Mouse (Mus musculus) right cerebral cortex, postnatal 4 days (tissue): ENCODE measurements around the gene Plekhb1.
A peak's percentile ranks its signal among the peaks of the same experiment; 100 is the strongest.

ENCODE experiments used
- DNase-seq: peaks from one replicate; pipeline ENCODE4 v3.0.0-alpha.2; 2022

The Plekhb1 gene

DNA sequence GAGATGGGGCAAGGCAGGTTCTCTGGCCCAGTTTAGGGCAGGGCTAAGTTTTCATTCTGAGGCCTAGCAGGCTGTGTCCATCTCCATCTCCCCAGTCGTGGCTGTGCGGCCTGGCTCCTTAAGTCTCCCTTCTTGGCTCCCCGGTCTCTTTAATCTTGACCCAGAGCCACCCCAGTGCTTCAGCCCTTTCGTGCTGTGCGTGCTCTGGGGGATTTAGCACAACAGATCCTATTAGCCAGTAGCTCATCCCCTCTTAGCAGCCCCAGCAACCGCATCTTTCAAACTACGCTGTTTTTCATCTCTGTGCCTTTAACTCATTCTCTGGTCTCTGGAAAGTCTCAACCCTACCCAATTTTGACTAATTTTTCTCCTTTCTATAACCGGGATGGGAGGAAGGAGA, at the start of gene Plekhb1:
Gene Plekhb1, minus strand, starts transcription at position 184 of the 400 bp plus-strand sequence.
- no peak for DNase-seq

DNA sequence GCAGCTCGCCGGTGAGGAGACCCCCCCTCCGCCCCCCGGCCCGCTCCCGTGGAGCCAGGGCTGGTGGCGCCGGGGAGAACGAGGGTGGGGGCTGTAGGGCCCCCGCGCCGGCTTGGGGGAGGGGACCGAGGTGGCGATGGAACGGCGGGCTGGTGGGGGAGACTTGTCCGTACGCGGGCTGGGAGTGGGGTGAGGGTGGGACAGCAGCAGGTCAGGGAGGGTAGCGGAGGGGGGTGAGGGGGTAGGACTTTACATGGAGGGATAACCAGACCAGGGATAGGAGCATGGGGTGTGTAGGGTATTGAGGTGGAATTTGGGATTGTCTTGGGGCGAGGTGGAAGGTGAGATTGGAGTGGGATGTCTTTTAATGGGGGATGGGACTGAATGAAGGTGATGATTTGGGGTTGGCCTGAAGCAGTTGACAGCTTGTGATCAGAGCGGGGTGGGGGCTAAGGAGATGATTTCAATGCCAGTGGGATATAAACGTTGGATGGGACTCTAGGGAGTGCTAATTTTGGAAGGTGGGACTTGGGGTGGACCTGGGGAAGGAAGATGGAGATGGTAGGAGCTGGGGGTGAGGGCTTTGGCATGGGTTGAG, 44.8 kb upstream of the Plekhb1 start:
- no peak for DNase-seq

DNA sequence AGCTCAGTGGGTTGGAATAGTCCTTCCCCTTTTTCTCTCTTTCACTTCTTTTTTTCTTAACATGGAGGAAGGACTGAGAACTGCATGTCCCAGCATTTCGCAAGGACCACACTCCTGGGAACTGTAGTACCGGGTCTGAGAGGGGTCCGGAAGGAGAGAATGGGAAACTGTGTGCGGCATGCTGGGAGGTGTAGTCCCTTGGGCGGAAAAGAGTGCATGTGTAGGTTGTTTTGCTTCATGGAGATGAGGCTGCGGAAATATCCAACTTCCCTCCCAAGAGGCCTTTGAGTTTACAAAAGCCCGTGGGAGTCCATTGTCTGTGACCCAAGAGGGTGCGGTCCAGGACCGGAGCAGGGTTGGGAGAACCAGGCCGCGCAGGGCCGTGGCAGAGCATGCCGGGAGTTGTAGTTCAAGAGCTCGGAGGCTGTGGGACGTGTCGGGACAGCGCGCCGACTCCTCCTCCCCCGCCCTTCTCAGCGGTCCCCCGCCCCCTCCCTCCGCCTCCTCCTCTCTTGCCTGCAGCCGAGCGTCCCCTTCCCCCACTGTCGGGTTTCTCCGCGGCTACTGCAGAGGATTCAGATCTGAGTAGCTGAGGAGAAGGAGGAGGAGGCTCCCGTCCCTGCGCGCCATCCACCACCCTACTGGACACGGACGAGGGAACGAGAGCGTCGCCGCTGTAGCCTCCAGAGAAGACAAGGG, 44.1 kb upstream of the Plekhb1 start, which contains the start of gene Fam168a:
Gene Fam168a, plus strand, starts transcription at position 493 of the 699 bp plus-strand sequence.
- peak; percentile 96 for DNase-seq

DNA sequence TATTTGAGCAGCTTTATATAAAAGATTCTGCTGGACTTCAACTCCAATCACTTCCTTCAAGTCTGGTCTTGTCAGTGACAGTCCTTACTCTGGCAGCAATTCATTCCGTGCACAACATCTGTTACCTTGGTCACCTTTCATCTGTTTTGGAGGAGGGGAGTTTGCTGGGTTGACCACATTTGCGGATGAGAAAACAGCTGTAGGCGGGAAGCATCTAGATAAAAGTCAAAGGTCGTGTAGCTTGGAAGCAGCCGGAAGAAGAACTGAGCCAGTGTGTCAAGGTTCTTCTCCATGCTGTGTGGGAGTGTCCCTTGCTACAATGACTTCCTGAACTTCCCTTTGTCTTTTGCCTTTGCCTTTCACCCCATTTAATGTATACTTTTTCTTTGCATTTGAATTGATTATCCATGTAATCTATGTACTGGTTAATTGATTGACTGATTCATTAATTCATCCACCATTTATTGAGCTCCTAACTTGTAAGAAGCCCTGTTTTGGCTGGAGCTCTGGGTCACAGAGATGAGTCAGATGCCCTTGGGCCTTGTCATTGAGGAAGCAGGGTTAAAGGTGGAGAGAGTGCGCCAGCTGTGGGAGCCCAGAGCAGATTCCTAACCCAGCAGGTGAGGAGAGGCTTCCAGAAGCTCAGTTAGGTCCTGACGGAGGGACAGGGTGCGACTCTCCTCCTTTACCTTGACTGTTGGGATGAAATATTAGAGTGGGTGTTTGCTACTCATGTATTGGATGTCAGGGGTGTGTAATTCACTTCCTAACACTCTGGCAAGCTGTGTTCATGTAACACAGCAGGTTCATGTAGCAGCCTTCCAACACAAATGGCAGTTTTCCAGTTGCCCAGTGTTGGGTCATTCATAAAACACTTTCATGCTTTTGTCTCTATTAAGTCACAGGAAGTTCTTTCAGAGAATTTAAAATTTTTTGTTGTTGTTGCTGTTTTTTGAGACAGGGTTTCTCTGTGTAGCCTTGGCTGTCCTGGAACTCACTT, 37.9 kb upstream of the Plekhb1 start:
- DNase-seq, result no peak

DNA sequence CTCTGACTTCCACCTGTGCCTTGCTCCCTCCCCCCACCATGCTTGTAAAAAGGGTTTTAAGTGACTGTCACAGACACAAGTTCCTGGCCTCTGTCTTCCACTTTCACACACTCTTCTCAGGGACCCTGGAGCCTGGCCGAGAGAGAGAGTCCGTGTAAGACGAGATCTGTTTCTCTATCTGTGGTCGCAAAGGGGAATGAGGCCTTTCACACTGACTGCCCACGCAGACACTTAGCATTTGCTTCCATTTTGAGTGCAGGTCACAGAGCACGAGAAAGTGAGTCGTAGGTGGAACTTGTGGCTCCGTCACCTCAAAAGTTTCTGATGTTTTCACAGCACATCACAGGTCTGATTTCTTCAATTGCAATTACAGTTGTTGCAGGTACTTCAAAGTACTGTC, 31.0 kb upstream of the Plekhb1 start:
- no peak for DNase-seq

DNA sequence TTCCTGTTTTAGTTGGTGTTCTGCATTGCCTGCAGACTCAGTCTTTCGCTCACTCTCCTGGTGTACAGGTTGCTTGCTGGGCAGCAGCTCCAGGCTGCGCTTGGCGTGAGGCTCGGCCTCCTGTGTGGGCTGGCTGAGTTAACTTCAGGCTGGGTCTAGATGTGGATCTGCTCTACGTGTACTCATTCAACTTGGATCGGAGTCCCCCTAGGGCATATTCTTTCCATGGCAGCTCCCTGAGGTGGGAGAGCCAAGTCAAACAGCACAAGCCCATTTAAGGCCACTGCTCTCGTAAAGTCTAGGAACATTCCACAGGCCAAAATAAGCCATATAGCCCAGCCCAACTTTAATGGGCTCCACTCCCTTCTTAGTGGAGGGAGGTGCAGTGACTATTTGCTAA, 26.3 kb upstream of the Plekhb1 start:
- DNase-seq, result no peak

DNA sequence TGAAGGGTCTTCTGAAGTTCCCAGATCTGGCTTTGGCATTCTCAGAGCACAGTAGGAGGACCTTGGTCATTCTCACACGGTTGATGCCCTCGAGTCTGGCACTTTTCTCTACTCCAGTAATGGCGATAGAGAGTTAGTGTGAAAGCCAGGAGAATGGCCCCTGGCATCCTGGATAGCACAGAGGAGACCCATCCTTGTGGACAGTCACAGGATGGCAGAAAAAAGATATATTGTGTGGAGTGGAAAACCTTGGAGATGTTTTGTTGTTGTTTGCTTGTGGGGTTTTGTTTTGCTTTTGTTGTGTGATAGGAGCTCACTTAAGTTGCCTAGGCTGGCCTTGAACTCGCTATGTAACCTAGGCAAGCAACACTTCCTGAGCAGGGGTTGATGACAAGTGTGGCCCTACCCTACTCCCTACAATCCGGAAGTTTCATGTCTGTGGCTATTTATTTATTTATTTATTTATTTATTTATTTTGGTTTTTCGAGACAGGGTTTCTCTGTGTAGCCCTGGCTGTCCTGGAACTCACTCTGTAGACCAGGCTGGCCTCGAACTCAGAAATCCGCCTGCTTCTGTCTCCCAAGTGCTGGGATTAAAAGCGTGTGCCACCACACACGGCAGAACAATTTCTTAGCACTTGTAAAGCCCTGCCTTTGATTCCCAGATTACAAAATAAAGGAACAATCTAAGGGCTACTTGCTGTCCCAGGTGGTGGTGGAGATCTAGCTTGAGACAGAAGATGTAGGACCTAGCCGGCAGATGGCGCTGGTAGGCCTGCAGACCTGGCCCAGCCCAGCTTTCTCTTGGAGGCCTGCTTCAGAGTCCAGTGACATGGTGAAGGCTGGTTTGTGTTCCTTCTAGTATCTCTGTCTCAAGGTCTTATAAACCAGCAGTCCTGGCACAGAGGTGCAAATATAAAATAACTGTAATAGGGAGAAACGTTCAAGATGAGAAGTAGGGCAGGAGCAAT, 23.1 kb upstream of the Plekhb1 start:
- peak; percentile 85 for DNase-seq

DNA sequence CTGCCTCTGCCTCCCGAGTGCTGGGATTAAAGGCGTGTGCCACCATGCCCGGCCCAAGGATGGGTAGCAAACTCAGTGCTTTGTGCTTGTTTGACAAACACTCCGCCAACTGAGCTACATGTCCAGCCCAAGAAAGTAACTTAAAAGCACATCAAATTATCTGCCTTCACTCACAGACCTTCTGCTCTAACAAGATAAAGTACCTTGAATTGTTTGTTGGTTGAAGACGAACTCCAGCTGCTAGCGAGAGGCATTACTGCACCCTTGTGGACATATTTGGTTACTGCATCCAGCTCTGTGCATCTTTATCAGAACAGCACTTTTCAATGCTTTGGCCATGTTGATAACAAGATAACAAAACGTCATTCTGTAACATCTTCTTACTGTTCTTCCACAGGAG, 22.3 kb upstream of the Plekhb1 start:
- DNase-seq, result peak; percentile 64

DNA sequence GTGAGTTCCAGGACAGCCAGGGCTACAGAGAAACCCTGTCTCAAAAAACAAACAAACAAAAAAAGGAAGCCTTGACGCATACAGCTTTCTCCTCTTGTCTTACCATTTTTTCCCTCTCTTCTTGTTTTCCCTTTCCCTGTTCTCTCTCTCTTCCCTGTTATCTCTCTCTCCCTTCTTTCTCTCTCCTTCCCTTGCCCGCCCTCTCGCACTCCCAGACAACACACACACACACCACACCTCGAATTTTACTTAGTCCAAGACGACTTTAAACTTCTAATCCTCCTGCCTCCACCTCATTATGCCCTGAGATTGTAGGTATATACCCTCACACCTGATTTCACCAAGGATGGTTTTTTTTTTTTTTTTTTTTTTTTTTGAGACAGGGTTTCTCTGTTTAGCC, 21.9 kb upstream of the Plekhb1 start:
- DNase-seq, result no peak

DNA sequence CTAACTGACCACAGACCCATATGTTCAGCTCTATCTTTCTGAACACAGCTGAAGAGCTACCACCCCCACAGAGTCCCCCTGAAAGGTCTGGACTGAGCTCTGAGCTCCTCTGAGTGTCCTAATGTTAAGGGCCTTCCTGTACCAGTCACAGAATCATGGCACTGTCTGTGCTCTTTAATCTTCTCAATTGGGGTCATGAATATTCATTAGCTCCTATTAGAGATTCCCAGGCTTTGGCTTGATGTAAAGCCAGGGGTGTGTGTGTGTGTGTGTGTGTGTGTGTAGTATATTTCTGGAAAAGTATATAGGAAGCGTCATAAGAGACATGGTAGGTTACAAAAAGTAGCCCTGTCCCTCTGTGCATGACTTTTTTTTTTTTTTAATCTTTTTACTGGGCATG, 21.0 kb upstream of the Plekhb1 start:
- DNase-seq, result no peak

DNA sequence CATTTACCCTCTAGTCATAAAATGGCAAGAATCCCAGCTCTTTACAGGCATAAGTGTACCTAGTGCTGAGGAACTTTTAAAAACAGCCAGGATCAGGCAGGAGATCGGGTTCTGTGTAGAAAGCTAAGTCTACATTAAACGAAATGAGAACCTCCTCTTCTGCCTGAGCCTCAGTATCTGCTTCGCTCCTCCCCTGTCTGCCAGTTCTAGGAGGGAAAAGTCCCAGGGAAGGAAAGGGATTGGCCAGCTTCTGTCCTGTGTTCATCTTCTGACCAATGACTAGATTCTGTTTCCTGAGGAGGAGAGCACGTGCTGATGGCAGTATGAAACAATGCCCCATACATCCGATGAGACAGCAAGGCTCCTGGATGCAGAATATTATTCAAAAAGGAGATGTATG, 18.9 kb upstream of the Plekhb1 start:
- DNase-seq, result no peak

DNA sequence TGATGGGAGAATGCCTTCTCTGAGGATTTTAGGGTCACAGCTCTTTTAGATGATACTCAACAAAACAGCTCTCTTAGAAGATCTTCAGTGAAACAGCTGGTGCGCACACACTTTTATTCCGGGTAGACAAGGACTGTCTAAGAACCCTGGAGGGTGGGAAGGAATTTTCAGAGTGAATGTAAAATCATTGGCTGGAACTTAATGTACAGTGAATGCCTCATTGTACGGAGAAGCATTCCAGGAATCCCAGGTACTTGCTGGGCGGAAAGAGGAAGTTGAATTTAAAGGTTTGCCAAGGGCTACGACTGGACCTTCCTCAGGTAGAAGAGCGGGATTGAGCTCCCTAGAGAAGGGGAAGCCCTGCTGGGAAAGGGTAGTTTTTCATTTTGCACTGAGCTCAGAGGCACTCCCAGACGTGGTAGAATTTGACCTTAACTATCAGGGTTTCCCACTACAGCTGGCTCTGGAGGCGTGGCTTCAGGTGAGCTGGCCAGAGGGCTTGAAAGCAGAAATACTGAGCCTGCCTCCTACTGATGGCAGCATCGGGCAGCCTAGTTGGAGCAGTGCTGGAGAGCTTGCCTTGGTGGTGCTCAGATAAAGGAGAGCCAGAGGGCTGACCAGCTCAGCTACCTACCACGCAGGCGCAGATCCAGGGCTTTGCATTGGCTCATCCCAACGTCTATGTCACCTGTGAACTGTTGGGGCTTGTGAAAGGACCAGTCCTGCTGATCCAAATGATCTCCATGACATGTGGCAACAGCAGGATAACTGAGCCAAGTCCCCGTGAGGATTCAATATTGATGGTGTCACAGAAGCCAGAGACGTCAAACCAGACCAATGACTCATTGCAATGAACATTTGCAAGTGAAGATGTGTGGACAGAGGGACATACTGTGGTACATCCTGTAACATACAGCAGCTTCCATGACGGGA, 17.0 kb upstream of the Plekhb1 start:
- DNase-seq, result no peak

DNA sequence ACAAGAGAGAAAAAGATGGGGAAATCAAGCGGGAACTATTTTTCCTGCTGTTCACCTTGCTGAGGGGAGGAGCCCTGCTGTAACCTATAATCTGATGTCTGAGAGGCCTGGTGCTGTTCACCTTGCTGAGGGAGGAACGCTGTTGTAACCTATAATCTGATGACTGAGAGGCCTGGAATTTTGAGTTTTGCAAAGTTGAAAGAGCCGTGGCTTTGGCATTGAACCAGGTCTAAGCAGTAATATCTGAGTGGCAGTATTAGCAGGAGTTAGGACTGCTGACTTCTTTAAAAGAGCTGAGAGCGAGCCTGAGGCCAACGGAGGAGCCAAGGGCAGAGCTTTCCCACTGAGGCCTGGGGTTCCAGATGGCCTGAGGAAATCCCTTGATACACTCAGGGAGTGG, 15.8 kb upstream of the Plekhb1 start:
- no peak for DNase-seq

DNA sequence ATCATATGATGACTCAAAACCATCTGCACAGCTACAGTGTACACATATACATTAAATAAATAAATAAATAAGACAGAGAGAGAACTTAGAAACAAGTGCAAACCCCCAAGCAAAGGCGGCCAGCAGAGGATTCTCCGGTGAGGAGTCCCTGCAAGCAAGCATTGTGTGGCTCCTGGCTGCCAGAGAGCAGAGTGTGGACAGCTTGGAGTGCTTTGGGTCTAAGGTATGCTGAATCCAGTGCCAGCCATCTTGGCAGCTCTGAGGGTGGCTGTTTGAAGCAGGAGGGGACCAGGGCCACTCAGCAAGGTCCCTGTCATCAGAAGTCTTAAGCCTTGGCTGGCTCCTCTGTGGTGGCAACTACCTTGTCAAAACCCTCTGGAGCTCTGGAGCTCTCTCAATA, 12.7 kb upstream of the Plekhb1 start:
- DNase-seq, result no peak

DNA sequence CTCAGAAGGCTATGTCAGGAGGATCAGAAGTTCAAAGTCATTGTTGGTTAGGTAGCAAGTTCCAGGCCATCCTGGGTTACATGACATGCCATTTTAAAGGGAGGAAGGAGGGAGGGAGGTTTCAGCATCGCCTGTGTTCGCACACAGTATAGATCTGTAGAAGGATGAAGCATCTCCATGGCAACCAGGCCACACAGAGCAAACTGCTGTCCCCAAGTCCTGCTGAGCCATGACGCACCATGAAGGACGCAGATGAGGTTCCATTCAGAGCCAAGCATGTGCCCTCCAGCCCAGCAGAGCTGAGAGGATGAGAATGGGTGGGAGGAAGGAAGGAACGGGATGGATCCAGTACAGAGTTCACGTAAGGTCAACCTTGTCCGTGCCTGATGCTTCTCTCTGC, 11.2 kb upstream of the Plekhb1 start:
- no peak for DNase-seq

DNA sequence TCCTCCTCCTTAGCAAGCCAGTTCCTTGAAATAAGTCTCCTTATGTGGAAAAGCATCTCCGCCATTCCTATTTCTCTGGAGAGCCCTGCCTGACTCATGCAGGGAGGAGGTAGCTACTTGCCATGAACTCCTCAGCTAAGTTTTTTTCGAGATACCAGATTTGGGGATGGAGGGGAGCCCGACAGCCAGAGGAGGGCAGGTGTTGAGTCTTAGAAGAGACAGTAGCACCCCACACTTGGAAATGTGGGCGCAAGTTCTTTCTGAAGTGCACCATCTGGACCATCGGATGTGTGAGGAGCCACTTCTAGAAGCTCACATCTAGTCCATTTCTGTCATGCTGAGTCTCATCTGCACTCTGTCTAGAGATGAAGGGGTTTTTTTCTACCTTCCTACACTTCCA, 8.4 kb upstream of the Plekhb1 start:
- DNase-seq, result no peak

DNA sequence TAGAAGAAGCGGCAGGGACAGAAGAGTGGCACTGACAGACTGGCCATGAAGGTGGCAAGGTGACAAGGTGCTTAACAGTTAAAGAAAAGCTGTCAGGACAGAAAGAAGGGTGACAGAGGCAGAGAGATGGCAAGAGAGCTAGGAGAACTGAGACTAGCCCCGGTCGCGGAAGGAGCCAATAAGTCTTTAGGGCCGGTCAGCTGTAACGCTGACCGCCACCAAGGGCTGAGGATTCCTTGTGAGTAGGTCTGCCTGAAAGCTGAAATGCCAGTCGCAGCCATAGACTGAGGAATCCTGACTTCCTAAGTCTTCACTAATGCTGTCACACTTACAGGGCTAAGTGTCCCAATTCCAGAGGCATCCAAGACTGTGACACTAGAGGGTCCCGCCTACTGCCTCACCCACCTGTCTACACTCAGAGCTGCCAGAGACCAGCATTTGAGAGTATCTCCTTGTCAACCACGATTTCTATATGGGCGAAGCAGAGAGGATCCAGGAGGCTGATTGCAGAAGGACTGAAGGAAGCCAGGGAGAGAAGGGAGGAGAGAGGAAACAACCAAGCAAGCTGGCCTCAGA, 1.6 kb upstream of the Plekhb1 start:
- no peak for DNase-seq

DNA sequence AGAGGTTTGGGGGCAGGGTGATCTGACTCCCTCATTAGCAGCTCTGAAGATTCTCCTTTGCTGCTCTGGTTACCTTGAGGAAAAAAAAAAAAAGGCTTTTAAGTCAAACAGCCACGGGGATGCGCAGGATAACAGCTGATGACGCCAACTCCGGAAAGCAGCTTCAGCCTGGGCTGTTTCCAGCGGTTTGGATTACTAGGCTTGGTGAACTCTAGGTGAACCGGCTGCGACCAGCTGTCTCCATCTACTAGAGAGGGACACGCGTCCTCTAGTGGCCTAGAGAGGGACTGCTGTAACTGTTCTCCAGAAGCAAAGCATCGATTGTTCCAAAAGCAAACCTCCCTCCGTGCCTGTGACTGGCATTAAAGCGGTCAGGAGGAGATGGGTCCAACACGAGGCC, 976 bp upstream of the Plekhb1 start:
- peak; percentile 88 for DNase-seq

DNA sequence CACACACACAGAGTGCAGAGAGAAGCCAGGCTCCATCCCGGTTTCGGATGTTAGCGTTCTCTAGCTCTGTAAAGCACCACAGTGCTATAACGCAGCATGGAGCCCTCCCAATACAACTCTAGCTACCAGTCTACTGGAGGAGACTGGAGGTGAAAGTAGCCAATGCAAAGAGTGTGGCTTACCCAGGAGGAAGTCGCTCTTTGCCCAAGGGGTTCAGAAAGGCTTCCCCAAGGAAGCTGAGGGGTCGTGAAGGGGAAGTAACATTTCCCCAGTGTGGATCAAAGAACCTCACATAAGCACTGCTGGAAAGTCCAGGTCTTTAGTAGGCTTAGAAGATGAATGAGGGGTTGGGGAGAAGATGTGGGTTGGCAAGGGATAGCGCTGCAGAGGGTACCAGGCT, 950 bp downstream of the Plekhb1 start:
- DNase-seq, result no peak

DNA sequence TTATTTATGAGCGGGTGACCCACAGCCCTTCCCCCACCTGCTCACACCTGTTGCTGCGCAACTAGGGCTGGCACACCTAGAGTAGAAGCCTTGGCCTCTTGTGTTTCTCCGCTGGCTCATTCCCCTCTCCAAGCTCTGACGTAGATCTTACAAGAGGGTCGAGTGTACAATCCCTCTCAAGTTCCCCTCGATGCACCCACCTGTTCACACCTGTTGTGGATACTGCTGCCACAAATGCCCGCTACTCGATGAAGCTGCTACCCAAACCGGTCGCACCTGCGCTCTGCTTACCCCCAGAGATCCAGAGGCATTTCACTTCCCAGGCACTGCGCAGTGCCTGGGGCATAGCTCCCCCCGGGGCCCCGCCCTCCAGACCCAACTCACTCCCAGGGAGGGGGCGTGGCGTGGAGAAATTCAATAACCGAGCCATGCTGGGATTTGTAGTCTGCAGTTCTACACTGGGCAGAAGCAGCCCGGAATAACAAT, 4.1 kb downstream of the Plekhb1 start:
- DNase-seq, result peak; percentile 35

DNA sequence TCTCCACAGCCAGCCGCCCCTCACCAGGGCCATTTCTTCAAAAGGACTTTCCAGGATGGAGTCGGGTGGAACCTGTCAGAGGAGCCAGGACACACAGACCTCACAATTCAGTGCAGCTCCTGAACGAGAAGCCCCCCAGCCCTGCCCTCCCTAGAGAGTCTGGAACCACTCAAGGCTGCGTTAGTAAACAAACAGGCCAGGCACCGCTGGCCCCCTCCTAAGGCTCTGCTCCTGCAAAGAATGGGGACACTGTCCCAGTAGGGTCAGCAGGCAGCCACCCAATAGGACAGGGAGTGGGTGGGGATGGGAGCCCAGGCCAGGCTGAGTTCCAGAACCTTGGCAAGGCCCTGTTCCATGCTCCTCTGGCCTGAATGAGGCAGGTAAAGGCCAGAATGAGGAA, 5.5 kb downstream of the Plekhb1 start:
- DNase-seq, result no peak
